Mouse (Mus musculus) small intestine, adult 2 months (tissue): Measurements from ENCODE around the gene Ankrd11. TPM values are rescaled to one million over a fixed set of nuclear protein-coding genes. Genes with fewer than 3 reads are reported as not detected.

Experiments
- H3K27ac ChIP-seq: fragments of 200-500 bp; 2 replicates; pipeline ENCODE4 v1.5.1; 2012; ENCODE audit warnings: low read depth, low read length, control low read depth, inconsistent platforms; ENCODE audit not compliant: insufficient read depth
- H3K27me3 ChIP-seq: fragments of 200-500 bp; 2 replicates; pipeline ENCODE4 v1.6.1; 2012; ENCODE audit warnings: mild to moderate bottlenecking, moderate library complexity, low read length, inconsistent platforms; ENCODE audit not compliant: control insufficient read depth, insufficient read depth
- H3K36me3 ChIP-seq: fragments of 200-500 bp; 2 replicates; pipeline ENCODE4 v1.6.1; 2012; ENCODE audit warnings: mild to moderate bottlenecking, low read length, control low read depth, inconsistent platforms; ENCODE audit not compliant: control insufficient read depth, insufficient read depth
- H3K4me1 ChIP-seq: fragments of 200-500 bp; 2 replicates; pipeline ENCODE4 v1.6.1; 2012; ENCODE audit warnings: low read length, inconsistent platforms, mixed read lengths; ENCODE audit not compliant: control insufficient read depth, insufficient read depth, insufficient read length
- H3K4me3 ChIP-seq: fragments of 200-500 bp; 2 replicates; pipeline ENCODE4 v1.5.1; 2012; ENCODE audit warnings: low read depth, mild to moderate bottlenecking, control low read depth, inconsistent platforms, low read length, moderate library complexity
- CTCF ChIP-seq: fragments of 200-500 bp; IDR thresholded peaks from 2 replicates; pipeline ENCODE4 v1.5.1; 2012; ENCODE audit warnings: low read depth, mild to moderate bottlenecking, control low read depth, inconsistent platforms, low read length, moderate library complexity, mixed read lengths; ENCODE audit not compliant: insufficient replicate concordance, insufficient read length; ENCODE audit errors: extremely low read depth
- POLR2A ChIP-seq: fragments of 200-500 bp; IDR thresholded peaks from 2 replicates; pipeline ENCODE4 v1.6.1; 2012; ENCODE audit warnings: low read depth, mild to moderate bottlenecking, control low read depth, inconsistent platforms, low read length, moderate library complexity
- WGBS: fragments of 180-500 bp; shearing (Covaris S2); methylation state at CpG from one replicate; pipeline ENCODE4 v1.1.7; 2018; 5-methylcytosine and 5-hydroxymethylcytosine counted together
- polyA plus RNA-seq: library from polyadenylated mRNA; depleted of rRNA; stranded (reverse); fragments of >200 nt; gene quantifications from 2 replicates; pipeline ENCODE4 v1.2.3, GENCODE M21; 2012

Ankrd11 gene
- polyA plus RNA-seq, 1 experiment, result 79.9 TPM

GRCm38 (mm10) chr8:122871663-122872062 lies 170.4 kb downstream of the Ankrd11 start:
- no peaks in the 10 kb centered on the region for H3K36me3 ChIP-seq
- no peaks in the 10 kb centered on the region for H3K27me3 ChIP-seq
- TF ChIP-seq POLR2A (no peak), CTCF (no peak)
- WGBS, result 39% methylated on average over 9 of the region's 9 CpGs
- H3K4me1 ChIP-seq, result peaks cover 8% of the 10 kb centered on the region
- H3K4me3 ChIP-seq, result peak overlapping the region; percentile 31; the same call in 1 of the 2 replicates
- no peak overlapping the region for H3K27ac ChIP-seq

GRCm38 (mm10) chr8:122870377-122870863 lies 171.7 kb downstream of the Ankrd11 start:
- Histone ChIP-seq H3K4me3 (peak overlapping the region; percentile 62), H3K4me1 (peaks cover 8% of the 10 kb centered on the region), H3K36me3 (no peaks in the 10 kb centered on the region), H3K27me3 (no peaks in the 10 kb centered on the region), H3K27ac (no peak overlapping the region)
- TF ChIP-seq POLR2A (no peak), CTCF (no peak)
- WGBS, result 20% methylated on average over 31 of the region's 31 CpGs

GRCm38 (mm10) chr8:122867982-122868381 lies 174.1 kb downstream of the Ankrd11 start:
- Histone ChIP-seq H3K27me3 (no peaks in the 10 kb centered on the region), H3K36me3 (no peaks in the 10 kb centered on the region), H3K4me1 (peaks cover 8% of the 10 kb centered on the region), H3K27ac (no peak overlapping the region), H3K4me3 (no peak overlapping the region)
- 72% methylated on average over 6 of the region's 6 CpGs for WGBS
- no peak for TF ChIP-seq POLR2A
- TF ChIP-seq CTCF, result no peak

- Histone ChIP-seq H3K4me1 (peaks cover 6% of the 10 kb centered on the region), H3K4me3 (no peak overlapping the region), H3K36me3 (no peaks in the 10 kb centered on the region), H3K27ac (no peak overlapping the region), H3K27me3 (no peaks in the 10 kb centered on the region)
- TF ChIP-seq POLR2A (no peak), CTCF (no peak)
- WGBS, result 63% methylated on average over 8 of the region's 8 CpGs
Observed at GRCm38 (mm10) chr8:122866231-122866630, 175.8 kb downstream of the Ankrd11 start.

- H3K27ac ChIP-seq, result no peak overlapping the region
- H3K4me3 ChIP-seq, result no peak overlapping the region
- 56% methylated on average over 10 of the region's 10 CpGs for WGBS
- H3K4me1 ChIP-seq, result peaks cover 4% of the 10 kb centered on the region
- H3K27me3 ChIP-seq, result no peaks in the 10 kb centered on the region
- H3K36me3 ChIP-seq, result no peaks in the 10 kb centered on the region
- TF ChIP-seq CTCF, result no peak
- TF ChIP-seq POLR2A, result no peak
Observed at GRCm38 (mm10) chr8:122865441-122865840, 176.6 kb downstream of the Ankrd11 start.

GRCm38 (mm10) chr8:122864719-122865129 lies 177.4 kb downstream of the Ankrd11 start:
- no peaks in the 10 kb centered on the region for H3K27me3 ChIP-seq
- TF ChIP-seq POLR2A, result no peak
- TF ChIP-seq CTCF, result no peak
- 59% methylated on average over 26 of the region's 26 CpGs for WGBS
- no peak overlapping the region for H3K4me3 ChIP-seq
- no peaks in the 10 kb centered on the region for H3K36me3 ChIP-seq
- H3K4me1 ChIP-seq, result no peaks in the 10 kb centered on the region; the same call in none of the 2 replicates
- H3K27ac ChIP-seq, result no peak overlapping the region

GRCm38 (mm10) chr8:122859843-122860242 lies 182.2 kb downstream of the Ankrd11 start:
- TF ChIP-seq CTCF, result no peak
- WGBS, result 40% methylated on average over 13 of the region's 13 CpGs

More at GRCm38 (mm10) chr8:122859843-122860242, 182.2 kb downstream of the Ankrd11 start:
- Histone ChIP-seq H3K4me3 (no peak overlapping the region), H3K36me3 (no peaks in the 10 kb centered on the region), H3K27me3 (no peaks in the 10 kb centered on the region), H3K4me1 (no peaks in the 10 kb centered on the region), H3K27ac (no peak overlapping the region)
